Mouse (Mus musculus): ENCODE results near the gene Ntn4.

The Ntn4 gene

DNA sequence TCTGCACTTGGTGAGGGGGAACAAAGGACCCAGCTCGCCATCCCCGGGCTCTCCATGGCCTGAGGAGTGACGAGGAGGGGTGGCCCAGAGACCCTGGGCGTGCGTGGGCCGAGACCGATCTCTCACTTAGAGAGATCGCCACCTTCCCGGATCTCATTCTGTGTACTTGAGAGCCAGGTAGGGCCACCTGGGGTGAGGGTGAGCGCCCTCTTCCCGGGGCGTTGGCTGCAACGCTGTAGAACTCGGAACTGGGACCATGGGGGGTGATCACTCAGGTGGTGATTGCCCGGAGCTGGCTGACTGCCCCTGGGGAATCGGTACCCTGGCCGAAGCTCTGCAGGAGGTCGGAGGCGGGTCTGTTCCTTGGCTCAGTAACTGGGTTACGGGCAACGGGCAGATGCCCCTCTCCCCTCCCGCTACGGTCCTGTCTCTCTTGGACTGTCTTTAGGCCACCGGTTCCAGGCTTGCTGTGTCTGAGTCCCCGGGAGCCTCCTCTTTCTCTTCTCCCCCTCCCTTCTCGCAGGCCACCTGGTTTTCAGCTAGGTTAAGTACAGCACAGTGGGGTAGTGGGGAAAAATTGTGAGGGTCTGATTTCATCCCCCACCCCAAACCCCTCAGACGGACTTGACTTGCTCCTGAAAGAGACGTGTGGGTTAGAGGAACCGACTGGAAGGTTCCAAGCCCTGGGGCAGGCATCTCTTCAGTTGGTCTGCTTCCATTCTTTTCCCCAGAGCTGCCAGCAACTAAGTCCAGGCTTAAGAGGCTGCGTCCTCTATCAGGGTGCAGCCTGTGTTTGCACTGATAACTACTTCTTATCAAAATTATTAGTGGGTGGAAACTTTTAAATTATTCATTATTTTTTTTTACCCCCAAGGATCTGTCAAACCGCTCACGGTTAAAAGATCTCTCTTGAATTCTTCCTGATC, 1.6 kb downstream of the Ntn4 start:
- no peak for DNase-seq (ENCODE audit: low read depth, low spot score)

DNA sequence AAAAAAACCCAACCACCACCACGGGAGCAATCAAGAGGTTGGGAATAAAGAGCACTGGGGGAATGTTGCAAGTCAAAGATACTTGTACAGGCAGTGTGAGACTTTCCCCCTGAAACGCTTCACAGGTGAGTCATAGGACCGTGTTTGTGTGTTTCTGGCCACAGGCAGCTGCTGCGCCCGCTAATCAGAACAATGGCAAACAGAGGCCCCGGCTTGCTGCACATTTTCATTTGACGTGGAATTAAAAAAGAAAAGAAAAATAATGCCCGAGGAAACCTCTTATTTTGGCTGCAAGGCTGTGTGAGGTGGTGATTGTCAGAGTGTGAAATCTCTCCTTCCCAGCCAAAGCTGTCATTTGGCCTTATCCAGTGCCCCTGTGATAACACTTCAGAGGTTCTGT, 2.4 kb downstream of the Ntn4 start:
- no peak for DNase-seq (ENCODE audit: low read depth, low spot score)

GRCm38 (mm10) chr10:93644451-93644941, 4.0 kb downstream of the Ntn4 start:
- DNase-seq (ENCODE audit: low read depth, low spot score), result no peak

DNA sequence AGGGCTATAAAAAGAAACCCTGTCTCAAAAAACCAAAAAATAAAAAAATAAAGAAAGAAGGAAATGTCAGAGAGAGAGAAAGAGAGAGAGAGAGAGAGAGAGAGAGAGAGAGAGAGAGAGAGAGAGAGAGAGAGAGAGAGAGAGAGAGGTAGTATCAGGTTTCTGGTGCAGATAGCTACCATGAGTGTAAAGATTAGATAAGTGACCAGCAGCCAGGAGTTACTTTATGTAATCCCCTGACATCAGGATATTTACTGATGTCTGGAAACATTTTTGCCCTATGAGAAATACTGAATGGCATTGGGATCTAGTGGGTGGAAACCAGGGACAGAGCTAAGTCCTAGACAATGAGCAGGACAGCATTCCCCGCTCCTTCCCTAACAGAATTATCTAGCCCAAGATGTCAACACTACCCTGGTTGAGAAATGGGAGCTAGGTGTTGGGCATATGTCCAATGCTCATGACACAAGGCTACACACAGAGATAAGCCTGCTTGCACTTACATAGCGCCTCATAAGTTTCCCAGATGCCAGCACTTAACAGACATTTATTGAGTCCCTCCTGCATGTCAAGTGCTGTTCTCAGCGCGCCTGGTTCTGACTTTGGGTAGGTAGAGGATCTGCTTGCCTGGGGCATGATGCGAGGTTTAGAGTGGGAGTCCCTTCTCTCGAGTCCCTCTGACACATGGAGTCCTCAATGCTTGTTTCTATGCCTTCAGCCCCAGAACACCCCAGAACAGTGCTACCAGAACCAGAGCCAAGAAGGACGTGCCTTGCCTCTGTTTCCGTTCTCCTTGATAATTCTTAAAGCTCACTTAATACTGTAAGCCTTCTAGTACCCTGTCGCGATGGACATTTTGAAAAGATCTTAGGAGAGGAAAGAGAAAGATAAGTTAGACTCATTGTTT, 7.4 kb downstream of the Ntn4 start:
- DNase-seq (ENCODE audit: low read depth, low spot score), result no peak

DNA sequence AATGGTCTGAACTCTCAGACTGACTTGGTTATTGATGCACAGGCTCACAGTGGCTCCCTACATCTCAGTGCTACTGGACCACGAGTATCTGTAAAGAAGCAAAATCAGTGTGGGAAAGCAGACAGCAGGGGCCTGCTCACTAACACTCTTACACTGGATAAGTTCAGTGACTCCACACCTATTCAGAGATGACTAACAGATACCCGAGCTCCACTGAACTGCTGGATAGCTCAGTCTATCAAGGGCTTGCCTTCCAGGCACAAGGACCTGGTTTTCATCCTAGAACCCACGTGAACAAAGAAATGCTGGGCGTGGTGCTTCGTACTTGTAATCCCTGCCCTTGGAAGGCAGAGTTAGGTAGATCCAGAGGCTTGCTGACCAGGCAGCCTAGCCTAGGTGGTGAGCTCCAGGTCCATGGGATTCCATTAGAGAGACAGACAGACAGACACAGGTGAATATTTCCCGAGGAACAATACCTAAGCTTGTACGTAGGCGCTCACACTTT, 8.2 kb downstream of the Ntn4 start:
- no peak for DNase-seq (ENCODE audit: low read depth, low spot score)

GRCm38 (mm10) chr10:93649127-93649526, 8.6 kb downstream of the Ntn4 start:
- DNase-seq (ENCODE audit: low read depth, low spot score), result no peak

- no peak for DNase-seq (ENCODE audit: low read depth, low spot score)
Measured at GRCm38 (mm10) chr10:93649600-93649999, 9.1 kb downstream of the Ntn4 start.

DNA sequence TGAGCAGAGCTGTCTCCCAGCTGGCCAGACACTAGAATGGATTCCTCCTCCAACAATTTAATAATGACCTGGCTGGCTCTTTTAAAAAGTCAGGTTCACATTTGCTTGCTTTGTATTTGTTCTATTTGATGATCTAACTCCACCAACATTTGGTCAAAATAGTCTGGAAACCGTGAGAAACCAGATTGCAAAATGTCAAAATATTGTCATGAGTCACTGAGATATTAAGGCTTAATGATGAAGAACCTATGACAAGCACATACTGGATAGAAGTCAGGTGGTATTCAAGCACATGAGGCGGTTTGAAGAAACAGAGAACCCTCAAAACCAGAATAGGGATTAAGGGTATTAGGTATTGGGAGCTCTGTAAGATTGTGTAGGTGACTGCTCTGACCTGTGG, 12.8 kb downstream of the Ntn4 start:
- no peak for DNase-seq (ENCODE audit: low read depth, low spot score)

DNA sequence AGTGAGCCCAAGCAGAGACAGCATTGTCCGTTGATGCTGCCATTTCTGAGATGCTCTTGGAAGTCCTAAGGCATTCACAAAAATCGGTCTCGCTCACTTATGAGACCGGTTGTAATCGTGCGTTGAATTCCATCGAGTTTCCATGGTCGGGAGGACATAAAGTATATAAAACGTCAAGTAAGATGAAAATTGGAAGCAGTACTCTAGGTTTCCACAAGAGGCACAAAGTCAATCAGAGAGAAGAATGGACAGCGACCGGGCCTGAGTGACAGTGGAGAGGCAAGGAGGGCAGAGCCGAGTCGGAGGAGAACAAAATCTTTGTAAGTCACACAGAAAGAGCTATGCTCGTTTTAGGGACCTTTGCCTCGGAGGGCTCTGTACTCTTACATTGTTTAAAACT, 14.9 kb downstream of the Ntn4 start:
- no peak for DNase-seq (ENCODE audit: low read depth, low spot score)

GRCm38 (mm10) chr10:93659792-93660191, 19.3 kb downstream of the Ntn4 start:
- DNase-seq (ENCODE audit: low read depth, low spot score), result no peak

GRCm38 (mm10) chr10:93661348-93661991, 21.0 kb downstream of the Ntn4 start:
- DNase-seq (ENCODE audit: low read depth, low spot score), result no peak

- no peak for DNase-seq (ENCODE audit: low read depth, low spot score)
Measured at GRCm38 (mm10) chr10:93662018-93662417, 21.5 kb downstream of the Ntn4 start.

DNA sequence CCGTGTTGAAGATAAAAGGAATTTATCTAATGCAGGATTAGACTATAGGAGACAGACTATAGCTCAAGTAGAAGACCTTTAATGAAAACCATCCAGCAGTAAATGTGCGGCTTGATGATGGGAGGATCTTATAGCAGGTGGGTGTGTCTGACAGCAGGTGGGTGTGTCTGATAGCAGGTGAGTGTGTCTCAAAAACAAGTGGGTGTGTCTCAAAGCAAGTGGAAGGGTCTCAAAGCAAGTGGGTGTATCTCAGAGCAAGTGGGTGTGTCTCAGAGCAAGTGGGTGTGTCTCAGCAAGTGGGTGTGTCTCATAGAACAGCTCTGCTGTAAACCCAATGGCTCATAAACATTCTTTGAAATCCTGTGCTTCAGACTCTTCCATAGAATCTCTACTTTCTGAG, 25.7 kb downstream of the Ntn4 start:
- no peak for DNase-seq (ENCODE audit: low read depth, low spot score)

- DNase-seq (ENCODE audit: low read depth, low spot score), result no peak
Measured at GRCm38 (mm10) chr10:93666996-93667395, 26.5 kb downstream of the Ntn4 start.

- no peak for DNase-seq (ENCODE audit: low read depth, low spot score)
Measured at GRCm38 (mm10) chr10:93672646-93673479, 32.4 kb downstream of the Ntn4 start.

DNA sequence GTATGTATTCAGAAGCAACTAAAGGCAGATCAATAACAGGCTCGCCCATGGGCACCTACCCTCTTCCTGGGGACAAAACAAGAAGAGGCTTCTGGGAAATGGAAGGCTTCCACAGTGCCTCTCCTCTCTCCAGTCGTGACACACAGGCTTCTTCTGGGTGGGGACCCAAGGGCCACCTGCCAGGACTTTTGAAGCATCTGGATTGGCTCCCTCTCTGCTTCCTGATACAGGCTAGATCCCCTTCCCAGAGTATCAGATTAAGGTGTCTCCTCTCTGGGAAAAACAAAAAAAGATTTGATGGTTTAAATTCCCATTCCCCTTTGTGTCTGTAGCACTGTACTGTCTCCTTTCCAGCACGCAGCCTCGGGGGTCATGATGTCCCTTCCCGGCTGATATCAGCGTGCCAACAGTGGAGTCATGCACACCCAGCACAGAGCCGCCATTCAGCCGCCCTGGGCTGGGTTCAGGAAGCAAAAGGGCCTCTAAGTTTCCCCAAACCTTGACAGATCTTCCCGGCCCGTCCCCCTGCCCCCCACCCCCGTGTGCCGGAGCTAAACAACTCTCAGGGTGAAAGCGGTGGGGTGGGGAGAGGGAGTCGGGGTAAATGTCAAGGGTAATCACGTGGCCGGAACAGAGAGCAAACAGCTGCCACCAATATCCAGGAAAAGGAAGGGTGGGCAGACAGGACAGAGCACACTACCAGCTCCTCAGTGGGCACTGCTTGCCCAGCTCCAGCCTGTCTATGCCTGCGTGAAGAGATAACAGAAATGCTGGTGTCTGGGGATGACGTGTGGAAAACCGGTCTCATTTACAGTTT, 38.9 kb downstream of the Ntn4 start:
- no peak for DNase-seq (ENCODE audit: low read depth, low spot score)

DNA sequence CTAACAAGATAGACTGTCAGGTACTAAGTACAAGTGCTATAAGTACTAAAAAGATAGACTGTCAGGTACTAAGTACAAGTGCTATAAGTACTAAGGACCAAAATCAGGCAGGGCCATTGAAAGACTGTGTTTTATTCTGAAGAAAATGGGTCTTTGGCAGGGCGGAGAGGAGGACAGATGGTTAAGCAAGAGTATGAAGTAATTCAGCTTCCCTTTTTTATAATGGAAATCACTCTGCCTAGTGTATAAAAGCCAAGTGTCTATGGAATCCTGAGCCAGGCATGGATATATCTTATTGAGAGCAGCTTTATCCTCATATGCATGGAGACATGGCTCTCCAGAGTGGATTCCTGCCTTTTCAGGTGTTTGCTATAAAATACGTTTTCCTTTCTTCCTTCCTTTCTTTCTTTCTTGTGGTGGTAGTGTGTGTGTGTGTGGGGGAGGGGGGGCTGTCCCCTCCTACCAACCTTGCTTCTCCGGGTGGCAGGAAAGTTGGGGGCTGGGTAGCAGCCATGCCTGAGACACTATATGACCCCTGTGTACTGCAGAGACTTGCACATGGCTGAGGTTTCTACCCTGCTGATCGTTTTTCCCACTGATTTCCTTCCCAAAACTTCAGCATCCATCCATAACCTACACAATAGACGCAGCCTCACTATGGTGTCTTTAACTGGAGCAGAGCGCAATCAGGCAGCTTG, 40.3 kb downstream of the Ntn4 start:
- no peak for DNase-seq (ENCODE audit: low read depth, low spot score)

GRCm38 (mm10) chr10:93682185-93682747, 41.8 kb downstream of the Ntn4 start:
- no peak for DNase-seq (ENCODE audit: low read depth, low spot score)

- DNase-seq (ENCODE audit: low read depth, low spot score), result no peak
Measured at GRCm38 (mm10) chr10:93683185-93683584, 42.7 kb downstream of the Ntn4 start.
